Mouse (Mus musculus) gastrocnemius, postnatal 10 days (tissue): Measurements from ENCODE around the gene Ssh2. TPM values are rescaled to one million over a fixed set of nuclear protein-coding genes. Genes with fewer than 3 reads are reported as not detected.

Experiments used
- DNase-seq: peaks from one replicate; pipeline ENCODE4 v3.0.0; 2021; ENCODE audit warnings: mixed read lengths
- long read RNA-seq, 2 experiments: library from polyadenylated mRNA; stranded (forward); transcript quantifications; one replicate each; pipeline ENCODE4 v2.0.0; 2021
- total RNA-seq, 2 experiments: library from RNA; stranded (reverse); gene quantifications; 2 replicates each; pipeline ENCODE4 v1.2.3; 2021

Gene Ssh2
- 10 to 100 TPM; 37.3 to 37.6 TPM for total RNA-seq
- long read RNA-seq, experiment 1, partial matches to known transcripts: 2 of 9 reads
- long read RNA-seq, experiment 1, other reads (novel, unspliced or antisense): 7 of 9 reads
- long read RNA-seq, experiment 2, partial matches to known transcripts: 3 of 10 reads
- long read RNA-seq, experiment 2, other reads (novel, unspliced or antisense): 7 of 10 reads

GRCm38 (mm10) chr11:77215951-77216760 lies at the start of gene Ssh2:
Gene Ssh2, plus strand, starts transcription at chr11:77216287.
- peak; percentile 81 for DNase-seq

GRCm38 (mm10) chr11:77173731-77174130 lies 42.4 kb upstream of the Ssh2 start:
- DNase-seq: no peak

GRCm38 (mm10) chr11:77174531-77174930 lies 41.6 kb upstream of the Ssh2 start:
- no peak for DNase-seq

GRCm38 (mm10) chr11:77179771-77180170 lies 36.3 kb upstream of the Ssh2 start:
- no peak for DNase-seq

GRCm38 (mm10) chr11:77180886-77181285 lies 35.2 kb upstream of the Ssh2 start:
- no peak for DNase-seq

- no peak for DNase-seq
Measured at GRCm38 (mm10) chr11:77181528-77181927, 34.6 kb upstream of the Ssh2 start.

GRCm38 (mm10) chr11:77182041-77182440 lies 34.0 kb upstream of the Ssh2 start:
- DNase-seq: no peak

GRCm38 (mm10) chr11:77182616-77183015 lies 33.5 kb upstream of the Ssh2 start:
- DNase-seq: no peak

GRCm38 (mm10) chr11:77184926-77185325 lies 31.2 kb upstream of the Ssh2 start:
- DNase-seq: no peak

GRCm38 (mm10) chr11:77188868-77189267 lies 27.2 kb upstream of the Ssh2 start, which contains the start of gene Efcab5:
Gene Efcab5, minus strand, starts transcription at chr11:77188968.
- DNase-seq: no peak

- no peak for DNase-seq
Measured at GRCm38 (mm10) chr11:77193410-77193809, 22.7 kb upstream of the Ssh2 start.

- DNase-seq: no peak
Measured at GRCm38 (mm10) chr11:77193941-77194553, 22.0 kb upstream of the Ssh2 start.

- no peak for DNase-seq
Measured at GRCm38 (mm10) chr11:77194762-77195161, 21.3 kb upstream of the Ssh2 start.

- no peak for DNase-seq
Measured at GRCm38 (mm10) chr11:77195360-77196109, 20.6 kb upstream of the Ssh2 start.

GRCm38 (mm10) chr11:77196181-77197143 lies 19.6 kb upstream of the Ssh2 start:
- no peak for DNase-seq

- DNase-seq: no peak
Measured at GRCm38 (mm10) chr11:77199636-77200035, 16.5 kb upstream of the Ssh2 start.

- no peak for DNase-seq
Measured at GRCm38 (mm10) chr11:77200703-77201102, 15.4 kb upstream of the Ssh2 start.

GRCm38 (mm10) chr11:77214142-77214692 lies 1.9 kb upstream of the Ssh2 start:
- no peak for DNase-seq

- peak; percentile 36 for DNase-seq
Measured at GRCm38 (mm10) chr11:77214755-77215154, 1.3 kb upstream of the Ssh2 start.

GRCm38 (mm10) chr11:77215483-77215882 lies 604 bp upstream of the Ssh2 start:
- no peak for DNase-seq

- DNase-seq: no peak
Measured at GRCm38 (mm10) chr11:77216761-77217130, 659 bp downstream of the Ssh2 start.
